Mouse (Mus musculus): ENCODE data around the gene Gbp3. TPM values are rescaled to one million over a fixed set of nuclear protein-coding genes. Genes with fewer than 3 reads are reported as not detected.

The Gbp3 gene
- polyA plus RNA-seq, 1 experiment, result 0.74 TPM

- Histone ChIP-seq H3K27ac (ENCODE audit: control insufficient read depth, insufficient read depth, low read depth, low read length) (no peak overlapping the region), H3K4me3 (ENCODE audit: control insufficient read depth, low read depth, low read length) (no peak overlapping the region), H3K4me1 (ENCODE audit: control insufficient read depth, insufficient read depth, low read length) (no peaks in the 10 kb centered on the region), H3K27me3 (ENCODE audit: control insufficient read depth, insufficient read depth, low read length) (no peaks in the 10 kb centered on the region), H3K36me3 (ENCODE audit: control insufficient read depth, insufficient read depth, low read length) (no peaks in the 10 kb centered on the region)
- TF ChIP-seq POLR2A (IDR thresholded peaks at IDR 0.05; ENCODE audit: control insufficient read depth, low read depth, low read length), result no peak
These were observed 29.1 kb downstream of the Gbp3 start for GRCm38 (mm10) chr3:142588888-142589287.

GRCm38 (mm10) chr3:142590431-142591067 is 30.7 kb downstream of the Gbp3 start:
- Histone ChIP-seq H3K4me1 (ENCODE audit: control insufficient read depth, insufficient read depth, low read length) (no peaks in the 10 kb centered on the region), H3K27me3 (ENCODE audit: control insufficient read depth, insufficient read depth, low read length) (no peaks in the 10 kb centered on the region), H3K27ac (ENCODE audit: control insufficient read depth, insufficient read depth, low read depth, low read length) (no peak overlapping the region), H3K4me3 (ENCODE audit: control insufficient read depth, low read depth, low read length) (no peak overlapping the region), H3K36me3 (ENCODE audit: control insufficient read depth, insufficient read depth, low read length) (no peaks in the 10 kb centered on the region)
- TF ChIP-seq CTCF (IDR thresholded peaks at IDR 0.05; ENCODE audit: control insufficient read depth, insufficient read depth, insufficient replicate concordance, low read depth, low read length) (no peak), POLR2A (IDR thresholded peaks at IDR 0.05; ENCODE audit: control insufficient read depth, low read depth, low read length) (no peak)

GRCm38 (mm10) chr3:142594547-142594946 is 34.7 kb downstream of the Gbp3 start, which contains the start of gene Gbp2b:
Gbp2b (plus strand) TSS chr3:142594847.
- Histone ChIP-seq H3K27me3 (ENCODE audit: control insufficient read depth, insufficient read depth, low read length) (no peaks in the 10 kb centered on the region), H3K36me3 (ENCODE audit: control insufficient read depth, insufficient read depth, low read length) (no peaks in the 10 kb centered on the region), H3K4me3 (ENCODE audit: control insufficient read depth, low read depth, low read length) (no peak within 1 kb of the TSS), H3K4me1 (ENCODE audit: control insufficient read depth, insufficient read depth, low read length) (no peaks in the 10 kb centered on the region), H3K27ac (ENCODE audit: control insufficient read depth, insufficient read depth, low read depth, low read length) (no peak within 1 kb of the TSS)
- TF ChIP-seq POLR2A (IDR thresholded peaks at IDR 0.05; ENCODE audit: control insufficient read depth, low read depth, low read length) (no peak), CTCF (IDR thresholded peaks at IDR 0.05; ENCODE audit: control insufficient read depth, insufficient read depth, insufficient replicate concordance, low read depth, low read length) (no peak)

GRCm38 (mm10) chr3:142597923-142598322 is 38.1 kb downstream of the Gbp3 start:
- no peak overlapping the region for H3K27ac ChIP-seq (ENCODE audit: control insufficient read depth, insufficient read depth, low read depth, low read length)
- TF ChIP-seq CTCF (IDR thresholded peaks at IDR 0.05; ENCODE audit: control insufficient read depth, insufficient read depth, insufficient replicate concordance, low read depth, low read length) (no peak), POLR2A (IDR thresholded peaks at IDR 0.05; ENCODE audit: control insufficient read depth, low read depth, low read length) (no peak)
- no peaks in the 10 kb centered on the region for H3K4me1 ChIP-seq (ENCODE audit: control insufficient read depth, insufficient read depth, low read length)
- H3K4me3 ChIP-seq (ENCODE audit: control insufficient read depth, low read depth, low read length), result no peak overlapping the region
- no peaks in the 10 kb centered on the region for H3K27me3 ChIP-seq (ENCODE audit: control insufficient read depth, insufficient read depth, low read length)
- H3K36me3 ChIP-seq (ENCODE audit: control insufficient read depth, insufficient read depth, low read length), result no peaks in the 10 kb centered on the region

GRCm38 (mm10) chr3:142601675-142602074 is 41.8 kb downstream of the Gbp3 start:
- TF ChIP-seq CTCF (IDR thresholded peaks at IDR 0.05; ENCODE audit: control insufficient read depth, insufficient read depth, insufficient replicate concordance, low read depth, low read length) (no peak), POLR2A (IDR thresholded peaks at IDR 0.05; ENCODE audit: control insufficient read depth, low read depth, low read length) (no peak)
- Histone ChIP-seq H3K4me1 (ENCODE audit: control insufficient read depth, insufficient read depth, low read length) (no peaks in the 10 kb centered on the region), H3K27ac (ENCODE audit: control insufficient read depth, insufficient read depth, low read depth, low read length) (no peak overlapping the region), H3K36me3 (ENCODE audit: control insufficient read depth, insufficient read depth, low read length) (no peaks in the 10 kb centered on the region), H3K27me3 (ENCODE audit: control insufficient read depth, insufficient read depth, low read length) (no peaks in the 10 kb centered on the region), H3K4me3 (ENCODE audit: control insufficient read depth, low read depth, low read length) (no peak overlapping the region)

- no peaks in the 10 kb centered on the region for H3K27me3 ChIP-seq (ENCODE audit: control insufficient read depth, insufficient read depth, low read length)
- no peak overlapping the region for H3K27ac ChIP-seq (ENCODE audit: control insufficient read depth, insufficient read depth, low read depth, low read length)
- no peaks in the 10 kb centered on the region for H3K4me1 ChIP-seq (ENCODE audit: control insufficient read depth, insufficient read depth, low read length)
- no peak for TF ChIP-seq POLR2A (IDR thresholded peaks at IDR 0.05; ENCODE audit: control insufficient read depth, low read depth, low read length)
- no peak for TF ChIP-seq CTCF (IDR thresholded peaks at IDR 0.05; ENCODE audit: control insufficient read depth, insufficient read depth, insufficient replicate concordance, low read depth, low read length)
- no peaks in the 10 kb centered on the region for H3K36me3 ChIP-seq (ENCODE audit: control insufficient read depth, insufficient read depth, low read length)
- H3K4me3 ChIP-seq (ENCODE audit: control insufficient read depth, low read depth, low read length), result no peak overlapping the region
These were observed 58.8 kb downstream of the Gbp3 start for GRCm38 (mm10) chr3:142618658-142619057.

- TF ChIP-seq CTCF (IDR thresholded peaks at IDR 0.05; ENCODE audit: control insufficient read depth, insufficient read depth, insufficient replicate concordance, low read depth, low read length) (no peak), POLR2A (IDR thresholded peaks at IDR 0.05; ENCODE audit: control insufficient read depth, low read depth, low read length) (no peak)
- Histone ChIP-seq H3K27ac (ENCODE audit: control insufficient read depth, insufficient read depth, low read depth, low read length) (no peak overlapping the region), H3K27me3 (ENCODE audit: control insufficient read depth, insufficient read depth, low read length) (no peaks in the 10 kb centered on the region), H3K4me3 (ENCODE audit: control insufficient read depth, low read depth, low read length) (no peak overlapping the region), H3K36me3 (ENCODE audit: control insufficient read depth, insufficient read depth, low read length) (no peaks in the 10 kb centered on the region), H3K4me1 (ENCODE audit: control insufficient read depth, insufficient read depth, low read length) (no peaks in the 10 kb centered on the region)
These were observed 59.8 kb downstream of the Gbp3 start for GRCm38 (mm10) chr3:142619606-142620005.
